Mouse (Mus musculus): ENCODE data around the gene Dxo. TPM values are rescaled to one million over a fixed set of nuclear protein-coding genes. Genes with fewer than 3 reads are reported as not detected.

The Dxo gene
- total RNA-seq, 2 experiments from 2014 or later: 11.1 to 11.6 TPM

DNA sequence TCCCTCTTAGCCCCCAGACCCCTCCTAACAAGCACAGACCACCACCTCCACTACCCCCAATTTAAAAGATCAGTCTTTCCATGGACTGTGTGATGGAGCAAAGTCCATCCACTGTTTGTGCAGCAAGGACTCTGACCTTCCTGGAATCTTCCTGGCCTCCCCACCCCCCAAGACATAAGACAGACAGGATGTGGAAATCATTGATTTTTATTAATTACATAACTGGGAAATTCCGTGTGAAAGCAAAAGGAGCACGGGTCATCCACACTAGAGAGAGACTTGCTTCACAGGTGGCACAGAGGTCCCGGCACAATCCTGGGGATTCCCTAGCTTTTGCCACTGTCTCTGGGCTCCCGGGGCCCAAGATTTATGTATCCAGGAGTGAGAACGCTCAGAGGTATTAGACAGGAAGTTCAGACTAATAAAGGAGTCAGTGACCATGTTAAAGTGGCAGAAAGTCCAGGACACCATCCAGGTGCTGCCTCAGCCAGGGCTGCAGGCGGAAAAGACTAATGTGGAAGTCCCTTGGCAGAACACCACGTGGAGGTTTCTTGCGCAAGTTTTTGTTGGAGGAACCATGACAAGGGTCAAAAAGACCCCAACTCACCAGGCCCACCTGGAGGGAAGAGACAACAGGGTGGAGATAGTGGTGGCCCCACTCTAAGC is 25.7 kb downstream of the Dxo start, which contains the start of gene Cfb:
Cfb (minus strand) TSS at position 103 of the 666 bp plus-strand sequence.
- intact Hi-C loops (cut with DNase I): no loop called here
- no peak for DNase-seq (ENCODE audit: low spot score)

DNA sequence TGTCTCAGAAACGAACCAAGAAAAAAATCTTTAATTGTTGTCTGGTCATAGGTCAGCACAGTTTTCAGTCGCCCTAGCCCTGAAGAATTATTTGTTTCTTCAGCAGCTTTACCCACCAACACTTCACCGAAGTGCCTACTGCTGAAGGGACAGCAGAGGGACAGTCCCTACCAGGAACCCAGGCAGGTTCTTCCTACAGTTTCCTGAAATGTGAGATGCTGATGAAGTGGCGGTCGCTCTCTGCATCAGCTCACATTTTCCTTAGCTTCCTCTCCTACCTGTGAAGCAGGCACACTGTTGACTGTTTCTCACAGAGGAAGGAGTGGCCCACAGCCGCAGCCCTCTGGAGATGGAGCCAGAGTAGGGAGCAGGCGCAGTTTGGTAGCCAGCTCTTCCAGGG is 29.2 kb downstream of the Dxo start:
- intact Hi-C loops (cut with DNase I): no loop called here
- DNase-seq (ENCODE audit: low spot score): no peak

DNA sequence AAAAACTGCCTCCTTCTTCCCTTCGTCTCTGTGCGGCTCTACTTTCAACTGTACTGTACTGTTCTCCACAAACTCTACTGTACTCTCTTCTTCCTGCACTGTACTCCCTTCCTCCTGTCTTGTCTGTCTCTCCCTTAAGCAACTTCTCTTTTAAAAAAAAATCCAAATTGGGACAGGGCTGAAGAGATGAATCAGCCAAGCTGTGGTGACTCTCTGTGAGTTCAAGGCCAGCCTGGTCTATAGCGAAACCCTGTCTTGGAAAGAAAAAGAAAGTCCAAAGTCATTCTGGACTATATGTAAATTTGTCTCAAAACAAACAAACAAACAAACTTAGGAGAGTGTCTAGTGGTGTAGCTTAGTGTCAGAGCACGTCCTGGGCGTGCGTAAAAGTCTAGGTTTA is 37.5 kb downstream of the Dxo start:
- DNase-seq (ENCODE audit: low spot score): no peak
- intact Hi-C loops (cut with DNase I): no loop called here

DNA sequence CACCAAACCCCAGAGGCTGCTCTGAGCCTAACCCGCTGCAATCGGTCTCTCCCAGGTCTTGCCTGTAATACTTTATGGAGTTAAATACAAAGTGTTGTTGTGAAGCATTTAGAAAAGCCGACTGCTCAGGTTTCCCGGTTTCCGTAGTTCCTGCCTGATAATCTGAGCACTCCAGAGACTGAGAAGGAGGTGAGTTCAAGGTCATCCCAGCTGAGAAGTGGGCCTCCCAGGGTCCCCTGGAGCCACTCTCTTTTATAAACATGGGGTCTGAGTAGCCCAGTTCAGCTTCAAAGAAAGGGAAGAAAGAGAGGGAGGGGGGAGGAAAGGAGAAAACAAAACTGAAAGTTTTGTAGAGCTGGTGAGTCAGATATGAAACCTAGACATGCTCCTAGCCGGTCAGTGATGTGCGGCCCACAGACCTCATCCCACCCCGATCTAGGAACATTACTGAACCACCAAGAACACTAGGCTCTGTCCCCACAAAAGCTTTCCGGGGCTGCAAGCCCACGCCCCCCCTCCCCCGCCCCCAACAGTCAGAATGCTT is 42.6 kb downstream of the Dxo start, which contains the start of gene Zbtb12:
Zbtb12 (plus strand) TSS at position 148 of the 544 bp plus-strand sequence.
- intact Hi-C loops (cut with DNase I): no loop called here
- DNase-seq (ENCODE audit: low spot score): no peak

DNA sequence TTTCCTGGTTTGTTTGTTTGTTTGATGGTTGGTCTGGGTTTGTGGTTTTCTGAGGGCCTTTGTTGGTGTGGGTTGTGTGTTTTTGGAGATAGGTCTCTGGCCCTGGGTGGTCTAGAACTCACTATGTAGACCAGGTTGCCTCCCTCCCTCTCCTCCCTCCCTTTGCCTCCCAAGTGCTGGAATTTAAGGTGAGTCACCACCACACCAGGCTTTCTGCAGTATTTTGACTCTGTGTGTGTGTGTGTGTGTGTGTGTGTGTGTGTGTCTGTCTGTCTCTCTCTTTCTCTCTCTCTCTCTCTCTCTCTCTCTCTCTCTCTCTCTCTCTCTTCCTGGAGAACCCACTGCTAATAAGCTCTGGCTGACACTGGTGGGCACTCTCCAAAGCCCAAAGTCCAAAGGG is 44.3 kb downstream of the Dxo start:
- no peak for DNase-seq (ENCODE audit: low spot score)
- intact Hi-C loops (cut with DNase I): no loop called here

DNA sequence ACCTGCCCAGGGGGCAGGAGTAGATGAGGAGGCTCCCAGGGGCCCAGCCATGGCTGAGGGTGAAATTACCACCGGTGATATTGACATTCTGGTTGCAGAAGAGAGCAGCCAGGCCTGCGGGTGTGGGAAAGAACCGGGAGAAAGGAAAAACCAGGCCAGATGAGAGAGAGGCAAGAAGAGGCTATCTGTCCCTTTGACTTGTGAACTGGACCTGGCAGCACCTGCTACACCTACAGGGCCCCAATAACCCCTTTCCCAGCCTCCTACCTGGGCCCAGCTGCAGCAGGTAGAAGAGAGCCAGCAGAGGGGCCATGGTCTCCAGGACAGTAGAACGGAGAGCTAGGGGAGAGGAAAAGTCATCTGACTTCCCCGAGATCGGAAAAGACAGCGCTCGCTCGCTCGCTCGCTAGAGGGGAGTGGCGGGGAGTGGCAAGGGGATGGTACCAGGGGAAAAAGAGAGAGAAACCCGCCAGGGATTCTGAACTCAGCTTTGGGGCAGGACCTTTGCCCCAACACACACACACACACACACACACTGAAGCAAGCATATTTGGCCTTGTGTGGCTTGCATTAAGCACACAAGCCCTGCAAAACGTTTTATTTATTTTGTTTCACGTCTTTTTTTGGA is 45.0 kb downstream of the Dxo start, which contains the start of gene Gm20547:
Gm20547 (minus strand) TSS at position 360 of the 628 bp plus-strand sequence.
- DNase-seq (ENCODE audit: low spot score): no peak
- intact Hi-C loops (cut with DNase I): no loop called here

DNA sequence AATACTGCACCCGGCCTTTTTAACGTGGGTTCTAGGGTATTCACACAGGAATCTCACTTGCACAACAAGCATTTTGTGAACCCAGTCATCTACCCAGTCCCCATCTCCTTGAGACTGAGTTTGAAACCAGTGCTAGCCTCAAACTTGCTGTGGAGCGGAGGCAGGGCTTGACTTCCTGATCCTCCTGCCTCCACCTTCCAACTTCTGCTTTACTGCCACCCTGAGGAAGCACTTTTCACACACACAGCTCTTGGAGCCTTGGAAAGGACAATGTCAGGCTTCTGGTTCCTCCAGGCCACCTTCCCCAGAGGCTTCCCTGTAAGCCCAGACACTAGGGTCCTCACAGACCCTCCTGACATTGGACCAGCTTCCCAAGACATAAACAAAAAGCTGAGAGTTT is 46.5 kb downstream of the Dxo start:
- no peak for DNase-seq (ENCODE audit: low spot score)
- intact Hi-C loops (cut with DNase I): no loop called here

DNA sequence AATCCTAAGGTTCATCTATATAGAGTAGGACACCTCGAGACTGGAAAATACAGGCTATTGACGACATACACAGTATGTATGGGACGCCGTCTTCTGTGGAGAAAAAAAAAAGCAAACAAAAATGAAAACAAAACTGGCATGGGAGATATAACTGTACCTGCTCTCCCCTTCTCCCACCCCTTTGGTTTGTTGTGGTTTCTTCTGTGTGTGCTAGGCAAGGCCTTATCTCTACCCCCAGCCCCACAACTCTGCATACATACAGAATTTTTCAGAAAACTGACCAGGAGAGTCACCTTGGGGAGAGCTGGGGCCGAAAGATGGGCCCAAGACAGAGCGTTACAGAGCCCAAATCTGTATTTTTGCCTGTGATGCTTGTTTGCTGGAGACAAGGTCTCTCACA is 47.9 kb downstream of the Dxo start:
- intact Hi-C loops (cut with DNase I): no loop called here
- DNase-seq (ENCODE audit: low spot score): no peak

DNA sequence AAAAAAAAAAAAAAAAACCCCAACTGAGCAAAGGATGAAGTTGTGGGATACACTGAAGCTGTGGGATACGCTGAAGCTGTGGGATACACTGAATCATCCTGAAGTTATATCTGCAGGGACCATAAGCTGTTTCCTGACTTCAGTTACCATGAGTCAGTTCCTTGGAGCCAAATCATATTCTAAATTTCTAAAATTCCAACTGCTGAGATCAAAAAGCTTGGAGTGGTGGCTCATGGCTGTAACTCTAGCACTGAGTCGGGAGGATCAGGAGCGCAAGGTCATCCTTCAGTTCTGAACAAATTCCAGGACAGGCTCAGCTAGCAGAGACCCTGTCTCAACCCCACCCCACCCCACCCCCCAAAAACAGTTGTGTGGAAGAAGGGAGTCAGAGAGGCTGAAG is 48.8 kb downstream of the Dxo start:
- no peak for DNase-seq (ENCODE audit: low spot score)
- intact Hi-C loops (cut with DNase I): no loop called here

DNA sequence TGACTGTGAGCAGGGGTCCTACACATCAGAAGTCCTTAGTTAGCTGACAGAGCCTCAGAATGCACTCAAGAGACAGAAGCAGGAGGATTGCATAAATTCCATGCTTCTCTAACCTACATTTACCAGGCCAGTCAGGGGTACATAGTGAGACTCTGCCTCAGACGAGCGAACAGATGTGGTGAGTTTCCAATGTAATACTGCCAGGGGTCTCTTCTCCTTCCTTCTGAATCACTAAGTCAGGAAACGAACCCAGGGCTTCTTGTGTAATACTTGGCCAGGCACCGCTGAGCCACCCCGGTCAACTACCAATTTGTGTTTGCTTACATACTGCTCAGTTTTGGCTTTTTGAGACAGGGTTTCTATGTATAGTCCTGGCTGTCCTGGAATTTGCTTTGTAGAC is 51.1 kb downstream of the Dxo start:
- no peak for DNase-seq (ENCODE audit: low spot score)

More for the DNA sequence above, 51.1 kb downstream of the Dxo start:
- intact Hi-C loops (cut with DNase I): no loop called here

Small RNAs within 50 kb of the gene (microRNA-seq; reads per million reads assigned to microRNA genes)
- gene Mir6970 (not detected), gene Mir6971 (4.2 reads per million, percentile 9 among the genes with 10 or more reads in this experiment), gene Mir6972 (not detected)

Other genes with a start within 250 kb of the Dxo start
- 1 to 10 TPM; 4.1 to 4.2 TPM for gene Gpsm3, start 247.2 kb upstream of the Dxo start, total RNA-seq (2021)
- 10 to 100 TPM; 17.6 to 17.8 TPM for gene Pbx2, start 245.8 kb upstream of the Dxo start, total RNA-seq (2021)
- gene Ager, start 239.2 kb upstream of the Dxo start, total RNA-seq (2021): under 1 TPM in 1 of 2 experiments, not detected in 1; 0.56 TPM
- gene Rnf5, start 233.3 kb upstream of the Dxo start, total RNA-seq (2021): 10 to 100 TPM; 34.9 to 35.0 TPM
- gene Agpat1, start 232.8 kb upstream of the Dxo start, total RNA-seq (2021): 10 to 100 TPM; 65.8 to 66.8 TPM
- 1 to 10 TPM; 1.7 to 1.8 TPM for gene Egfl8, start 221.0 kb upstream of the Dxo start, total RNA-seq (2021)
- gene Ppt2, start 208.5 kb upstream of the Dxo start, total RNA-seq (2021): 10 to 100 TPM; 53.2 to 53.7 TPM
- 1 to 10 TPM; 1.1 to 1.9 TPM for gene Prrt1, start 207.5 kb upstream of the Dxo start, total RNA-seq (2021)
- gene Fkbpl, start 192.3 kb upstream of the Dxo start, total RNA-seq (2021): 1 to 10 TPM; 6.2 to 6.6 TPM
- gene Atf6b, start 189.9 kb upstream of the Dxo start, total RNA-seq (2021): 10 to 100 TPM; 15.6 to 17.8 TPM
- 10 to 100 TPM; 32.1 to 42.1 TPM for gene Tnxb, start 166.5 kb upstream of the Dxo start, total RNA-seq (2021)
- 10 to 100 TPM; 15.0 to 23.3 TPM for gene C4b, start 93.1 kb upstream of the Dxo start, total RNA-seq (2021)
- gene Cyp21a1, start 32.5 kb upstream of the Dxo start, total RNA-seq (2021): not detected
- 10 to 100 TPM in 1 of 2 experiments, 1 to 10 TPM in 1; 9.4 to 12.7 TPM for gene Stk19, start 74 bp upstream of the Dxo start, total RNA-seq (2021)
- 10 to 100 TPM; 18.4 to 22.6 TPM for gene Skiv2l, start 13.2 kb downstream of the Dxo start, total RNA-seq (2021)
- gene Nelfe, start 13.4 kb downstream of the Dxo start, total RNA-seq (2021): 10 to 100 TPM; 15.5 to 16.7 TPM
- gene Cfb, start 25.5 kb downstream of the Dxo start, total RNA-seq (2021): 1 to 10 TPM; 2.8 to 6.0 TPM
- gene Zbtb12, start 42.5 kb downstream of the Dxo start, total RNA-seq (2021): 1 to 10 TPM; 6.4 to 7.4 TPM
- gene Gm20547, start 45.0 kb downstream of the Dxo start, total RNA-seq (2021): under 1 TPM in 1 of 2 experiments, not detected in 1; 0.08 TPM
- gene C2, start 61.2 kb downstream of the Dxo start, total RNA-seq (2021): 1 to 10 TPM; 2.8 to 4.1 TPM
- gene Ehmt2, start 61.5 kb downstream of the Dxo start, total RNA-seq (2021): 10 to 100 TPM; 37.6 to 39.1 TPM
- not detected for gene Slc44a4, start 77.4 kb downstream of the Dxo start, total RNA-seq (2021)
- gene Neu1, start 94.2 kb downstream of the Dxo start, total RNA-seq (2021): 10 to 100 TPM; 12.7 to 14.1 TPM
- gene Hspa1b, start 122.2 kb downstream of the Dxo start, total RNA-seq (2021): 1 to 10 TPM; 1.9 to 6.9 TPM
- not detected for gene Gm20481, start 132.9 kb downstream of the Dxo start, total RNA-seq (2021)
- 1 to 10 TPM; 2.9 to 7.7 TPM for gene Hspa1a, start 135.1 kb downstream of the Dxo start, total RNA-seq (2021)
- gene Hspa1l, start 135.7 kb downstream of the Dxo start, total RNA-seq (2021): 1 to 10 TPM; 6.9 to 8.1 TPM
- 10 to 100 TPM; 19.0 to 19.1 TPM for gene Lsm2, start 144.8 kb downstream of the Dxo start, total RNA-seq (2021)
- 10 to 100 TPM; 25.7 to 26.9 TPM for gene Vars, start 164.0 kb downstream of the Dxo start, total RNA-seq (2021)
- 1 to 10 TPM; 7.3 to 7.7 TPM for gene Vwa7, start 179.6 kb downstream of the Dxo start, total RNA-seq (2021)
- not detected for gene Sapcd1, start 191.0 kb downstream of the Dxo start, total RNA-seq (2021)
- gene Msh5, start 209.7 kb downstream of the Dxo start, total RNA-seq (2021): 1 to 10 TPM in 1 of 2 experiments, under 1 TPM in 1; 0.57 to 1.3 TPM
- 10 to 100 TPM; 40.0 to 46.1 TPM for gene Clic1, start 212.9 kb downstream of the Dxo start, total RNA-seq (2021)
- 10 to 100 TPM; 27.7 to 31.3 TPM for gene Ddah2, start 222.0 kb downstream of the Dxo start, total RNA-seq (2021)
- gene Ly6g6c, start 228.4 kb downstream of the Dxo start, total RNA-seq (2021): not detected
- under 1 TPM; 0.18 to 0.87 TPM for gene Mpig6b, start 229.2 kb downstream of the Dxo start, total RNA-seq (2021)
- gene Ly6g6e, start 239.9 kb downstream of the Dxo start, total RNA-seq (2021): not detected
- under 1 TPM; 0.53 to 0.78 TPM for gene Ly6g6d, start 241.0 kb downstream of the Dxo start, total RNA-seq (2021)
- not detected for gene Ly6g6f, start 248.6 kb downstream of the Dxo start, total RNA-seq (2021)